Mouse (Mus musculus) lung, postnatal 0 days (tissue): ENCODE measurements around the gene Man1c1.

ENCODE experiments used
- CTCF ChIP-seq: IDR thresholded peaks from 2 replicates; pipeline ENCODE4 v1.5.1; 2016; ENCODE audit warnings: antibody characterized with exemption, mild to moderate bottlenecking
- EP300 ChIP-seq: IDR thresholded peaks from 2 replicates; pipeline ENCODE4 v1.6.1; 2016; ENCODE audit warnings: antibody characterized with exemption, mild to moderate bottlenecking, control low read depth

GRCm38 (mm10) chr4:134578407-134578806 is 125.7 kb downstream of the Man1c1 start:
- TF ChIP-seq CTCF (no peak), EP300 (no peak)
